Mouse (Mus musculus): Measurements from ENCODE around the gene Arhgap27. TPM values are rescaled to one million over a fixed set of nuclear protein-coding genes. Genes with fewer than 3 reads are reported as not detected.
"Not testable (repeated sequence)": the region's sequence is repeated elsewhere in the genome, so short reads cannot be mapped to it uniquely, and the experiment has no call there.

Arhgap27 gene
- polyA plus RNA-seq, 1 experiment from 2014 or later, result 16.4 TPM

GRCm38 (mm10) chr11:103292152-103292889, 71.2 kb downstream of the Arhgap27 start:
- H3K27ac ChIP-seq (ENCODE audit: low read length), result no peak overlapping the region
- WGBS, result 16% methylated on average over 14 of the region's 14 CpGs

GRCm38 (mm10) chr11:103290841-103291240, 72.7 kb downstream of the Arhgap27 start:
- not testable (repeated sequence) for H3K4me3 ChIP-seq (ENCODE audit: low read depth, low read length); H3K36me3 ChIP-seq (ENCODE audit: control insufficient read depth, insufficient read depth, low read length); H3K4me1 ChIP-seq (ENCODE audit: control insufficient read depth, insufficient read depth, low read length); ATAC-seq (ENCODE audit: insufficient number of reproducible peaks, insufficient read depth, low FRiP score, low read depth); H3K4me2 ChIP-seq (replicated peaks; ENCODE audit: low read depth, low read length); H3K9ac ChIP-seq (replicated peaks; ENCODE audit: low read depth, low read length); H3K9me3 ChIP-seq (ENCODE audit: control insufficient read depth, low read depth, low read length); H3K27me3 ChIP-seq (ENCODE audit: control insufficient read depth, insufficient read depth, low read length); H3K27ac ChIP-seq (ENCODE audit: low read length)
- WGBS, result 90% methylated on average over 7 of the region's 7 CpGs

More at GRCm38 (mm10) chr11:103292152-103292889, 71.2 kb downstream of the Arhgap27 start:
- no peaks in the 10 kb centered on the region for H3K36me3 ChIP-seq (ENCODE audit: control insufficient read depth, insufficient read depth, low read length)
- ATAC-seq (ENCODE audit: insufficient number of reproducible peaks, insufficient read depth, low FRiP score, low read depth), result no peak
- no peak overlapping the region for H3K9ac ChIP-seq (replicated peaks; ENCODE audit: low read depth, low read length)
- H3K4me2 ChIP-seq (replicated peaks; ENCODE audit: low read depth, low read length), result no peak overlapping the region
- 0 out of 2 replicates have a peak, but pooled peaks cover 3% of the 10 kb centered on the region for H3K4me1 ChIP-seq (ENCODE audit: control insufficient read depth, insufficient read depth, low read length)
- H3K4me3 ChIP-seq (ENCODE audit: low read depth, low read length), result no peak overlapping the region
- no peaks in the 10 kb centered on the region for H3K9me3 ChIP-seq (ENCODE audit: control insufficient read depth, low read depth, low read length)
- no peaks in the 10 kb centered on the region for H3K27me3 ChIP-seq (ENCODE audit: control insufficient read depth, insufficient read depth, low read length)

GRCm38 (mm10) chr11:103288291-103288963, 75.1 kb downstream of the Arhgap27 start:
- Histone ChIP-seq H3K4me3 (ENCODE audit: low read depth, low read length) (no peak overlapping the region), H3K36me3 (ENCODE audit: control insufficient read depth, insufficient read depth, low read length) (no peaks in the 10 kb centered on the region), H3K4me2 (replicated peaks; ENCODE audit: low read depth, low read length) (no peak overlapping the region), H3K9me3 (ENCODE audit: control insufficient read depth, low read depth, low read length) (no peaks in the 10 kb centered on the region), H3K27ac (ENCODE audit: low read length) (no peak overlapping the region), H3K4me1 (ENCODE audit: control insufficient read depth, insufficient read depth, low read length) (0 out of 2 replicates have a peak, but pooled peaks cover 6% of the 10 kb centered on the region), H3K9ac (replicated peaks; ENCODE audit: low read depth, low read length) (no peak overlapping the region), H3K27me3 (ENCODE audit: control insufficient read depth, insufficient read depth, low read length) (no peaks in the 10 kb centered on the region)
- WGBS, result 64% methylated on average over 16 of the region's 16 CpGs
- ATAC-seq (ENCODE audit: insufficient number of reproducible peaks, insufficient read depth, low FRiP score, low read depth), result no peak

- ATAC-seq (ENCODE audit: insufficient number of reproducible peaks, insufficient read depth, low FRiP score, low read depth), result no peak
- 0 out of 2 replicates have a peak, but pooled peaks cover 4% of the 10 kb centered on the region for H3K4me1 ChIP-seq (ENCODE audit: control insufficient read depth, insufficient read depth, low read length)
- H3K9ac ChIP-seq (replicated peaks; ENCODE audit: low read depth, low read length), result no peak overlapping the region
- H3K4me2 ChIP-seq (replicated peaks; ENCODE audit: low read depth, low read length), result no peak overlapping the region
- no peaks in the 10 kb centered on the region for H3K27me3 ChIP-seq (ENCODE audit: control insufficient read depth, insufficient read depth, low read length)
- WGBS, result 88% methylated on average over 5 of the region's 5 CpGs
- H3K27ac ChIP-seq (ENCODE audit: low read length), result no peak overlapping the region
- no peaks in the 10 kb centered on the region for H3K36me3 ChIP-seq (ENCODE audit: control insufficient read depth, insufficient read depth, low read length)
- no peaks in the 10 kb centered on the region for H3K9me3 ChIP-seq (ENCODE audit: control insufficient read depth, low read depth, low read length)
- H3K4me3 ChIP-seq (ENCODE audit: low read depth, low read length), result no peak overlapping the region
These were observed 76.6 kb downstream of the Arhgap27 start for GRCm38 (mm10) chr11:103286910-103287309.

- ATAC-seq (ENCODE audit: insufficient number of reproducible peaks, insufficient read depth, low FRiP score, low read depth), result peak; percentile 46; the same call in 1 of the 2 replicates
These were observed 77.5 kb downstream of the Arhgap27 start for GRCm38 (mm10) chr11:103285951-103286350.

GRCm38 (mm10) chr11:103285276-103285675, 78.2 kb downstream of the Arhgap27 start:
- H3K27me3 ChIP-seq (ENCODE audit: control insufficient read depth, insufficient read depth, low read length), result no peaks in the 10 kb centered on the region
- no peak for ATAC-seq (ENCODE audit: insufficient number of reproducible peaks, insufficient read depth, low FRiP score, low read depth)
- H3K9ac ChIP-seq (replicated peaks; ENCODE audit: low read depth, low read length), result no peak overlapping the region
- no peak overlapping the region for H3K4me3 ChIP-seq (ENCODE audit: low read depth, low read length)
- no peak overlapping the region for H3K4me2 ChIP-seq (replicated peaks; ENCODE audit: low read depth, low read length)
- no peaks in the 10 kb centered on the region for H3K36me3 ChIP-seq (ENCODE audit: control insufficient read depth, insufficient read depth, low read length)
- WGBS, result 73% methylated on average over 10 of the region's 10 CpGs
- no peak overlapping the region; the same call in 1 of the 2 replicates for H3K27ac ChIP-seq (ENCODE audit: low read length)
- H3K4me1 ChIP-seq (ENCODE audit: control insufficient read depth, insufficient read depth, low read length), result 0 out of 2 replicates have a peak, but pooled peaks cover 4% of the 10 kb centered on the region
- no peaks in the 10 kb centered on the region for H3K9me3 ChIP-seq (ENCODE audit: control insufficient read depth, low read depth, low read length)

More at GRCm38 (mm10) chr11:103285951-103286350, 77.5 kb downstream of the Arhgap27 start:
- H3K36me3 ChIP-seq (ENCODE audit: control insufficient read depth, insufficient read depth, low read length), result no peaks in the 10 kb centered on the region
- no peak overlapping the region for H3K4me2 ChIP-seq (replicated peaks; ENCODE audit: low read depth, low read length)
- 24% methylated on average over 6 of the region's 6 CpGs for WGBS
- no peaks in the 10 kb centered on the region for H3K9me3 ChIP-seq (ENCODE audit: control insufficient read depth, low read depth, low read length)
- 0 out of 2 replicates have a peak, but pooled peaks cover 4% of the 10 kb centered on the region for H3K4me1 ChIP-seq (ENCODE audit: control insufficient read depth, insufficient read depth, low read length)
- no peak overlapping the region for H3K4me3 ChIP-seq (ENCODE audit: low read depth, low read length)
- peak overlapping the region; percentile 11; the same call in 1 of the 2 replicates for H3K27ac ChIP-seq (ENCODE audit: low read length)
- no peaks in the 10 kb centered on the region for H3K27me3 ChIP-seq (ENCODE audit: control insufficient read depth, insufficient read depth, low read length)
- no peak overlapping the region for H3K9ac ChIP-seq (replicated peaks; ENCODE audit: low read depth, low read length)

GRCm38 (mm10) chr11:103281784-103282183, 81.7 kb downstream of the Arhgap27 start:
- Histone ChIP-seq H3K4me2 (replicated peaks; ENCODE audit: low read depth, low read length) (no peak overlapping the region), H3K27ac (ENCODE audit: low read length) (no peak overlapping the region), H3K36me3 (ENCODE audit: control insufficient read depth, insufficient read depth, low read length) (no peaks in the 10 kb centered on the region), H3K27me3 (ENCODE audit: control insufficient read depth, insufficient read depth, low read length) (no peaks in the 10 kb centered on the region), H3K4me3 (ENCODE audit: low read depth, low read length) (no peak overlapping the region), H3K9me3 (ENCODE audit: control insufficient read depth, low read depth, low read length) (no peaks in the 10 kb centered on the region), H3K4me1 (ENCODE audit: control insufficient read depth, insufficient read depth, low read length) (0 out of 2 replicates have a peak, but pooled peaks cover 4% of the 10 kb centered on the region), H3K9ac (replicated peaks; ENCODE audit: low read depth, low read length) (no peak overlapping the region)
- no peak for ATAC-seq (ENCODE audit: insufficient number of reproducible peaks, insufficient read depth, low FRiP score, low read depth)
- whole genome bisulfite sequencing, result 66% methylated on average over 7 of the region's 7 CpGs

Data from stomach, embryonic 14.5 days (tissue).